Mouse (Mus musculus) left cerebral cortex, adult 8-10 months (tissue): Measurements from ENCODE around the gene Arhgap31. TPM values are rescaled to one million over a fixed set of nuclear protein-coding genes. Genes with fewer than 3 reads are reported as not detected.
A peak's percentile ranks its signal among the peaks of the same experiment; 100 is the strongest.

ENCODE experiments used
- DNase-seq, 2 experiments: peaks; one replicate each; pipeline ENCODE4 v3.0.0; 2022; ENCODE audit warnings: low spot score in 2 of 2
- total RNA-seq, 4 experiments: library from RNA; stranded (reverse); gene quantifications; 2 replicates each; pipeline ENCODE4 v1.2.4; 2022

Gene Arhgap31
- total RNA-seq, 4 experiments from 2014 or later, result 16.6 to 20.1 (median 18.3) TPM

- DNase-seq, result no peak
Measured at GRCm38 (mm10) chr16:38652653-38653052, 60.4 kb downstream of the Arhgap31 start.

DNA sequence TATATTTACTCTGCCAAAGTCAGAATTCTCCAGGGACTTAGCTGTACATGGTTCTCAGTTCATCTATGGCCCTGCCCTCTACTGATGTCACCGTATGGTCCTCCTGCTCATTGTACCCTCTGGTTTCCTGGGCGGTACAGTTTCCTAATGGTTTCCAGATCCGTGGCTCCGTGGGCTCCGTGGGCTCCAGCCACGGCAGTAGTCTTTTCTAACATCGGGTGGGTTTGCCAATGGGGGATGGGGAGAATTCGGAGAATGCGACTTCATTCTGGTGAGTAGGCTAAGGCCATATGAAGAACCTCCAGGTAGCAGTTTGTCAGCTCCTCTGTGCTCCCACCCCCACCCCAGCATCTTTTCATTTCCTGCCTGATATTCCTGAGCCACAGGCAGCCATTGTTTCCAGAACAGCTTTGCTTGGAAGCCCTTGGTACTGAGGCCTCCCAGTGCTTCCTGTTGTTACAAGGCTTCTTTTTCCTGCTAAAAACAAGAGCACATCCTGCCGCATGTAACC, 61.3 kb downstream of the Arhgap31 start:
- no peak for DNase-seq

GRCm38 (mm10) chr16:38651306-38651705, 61.8 kb downstream of the Arhgap31 start:
- DNase-seq, result no peak

DNA sequence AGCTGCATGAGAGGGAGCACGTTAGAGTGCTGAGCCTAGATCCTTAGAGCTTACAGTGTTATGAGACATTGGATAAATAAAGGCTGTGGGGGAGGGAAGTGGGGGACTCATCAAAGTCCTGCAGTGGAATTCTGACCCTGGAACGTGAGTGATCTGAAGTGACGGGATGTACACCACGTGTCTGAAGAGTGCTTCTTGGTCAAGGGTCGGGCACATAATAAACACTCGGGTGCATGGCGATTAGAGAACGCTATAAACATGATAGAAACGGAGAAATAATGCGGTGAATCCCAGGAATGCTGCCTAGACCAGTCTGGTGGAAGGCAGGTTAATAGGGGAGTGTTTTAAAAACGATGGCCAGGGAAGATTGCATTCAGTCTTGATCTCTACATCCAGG, 63.6 kb downstream of the Arhgap31 start:
- no peak for DNase-seq

- DNase-seq, result no peak
Measured at GRCm38 (mm10) chr16:38648783-38649430, 64.2 kb downstream of the Arhgap31 start.

- DNase-seq, result no peak
Measured at GRCm38 (mm10) chr16:38648155-38648554, 64.9 kb downstream of the Arhgap31 start.

DNA sequence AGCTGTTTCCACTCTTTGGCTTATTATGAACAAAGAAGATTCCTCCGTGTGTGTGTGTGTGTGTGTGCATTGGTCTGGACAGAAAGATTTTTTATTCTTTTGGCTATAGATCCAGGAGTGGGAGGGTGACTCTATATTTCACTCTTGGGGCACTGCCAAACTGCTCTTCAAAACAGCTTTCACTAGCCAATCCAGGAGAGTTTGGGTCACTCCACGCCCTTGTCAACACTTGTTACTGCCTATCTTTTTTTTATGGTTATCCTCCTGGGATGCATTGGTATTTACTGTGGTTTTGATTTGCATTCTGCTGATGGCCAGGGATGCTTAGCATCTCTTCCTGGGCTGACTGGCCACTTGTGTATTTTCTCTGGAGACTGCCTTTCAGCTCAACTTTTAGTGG, 68.6 kb downstream of the Arhgap31 start:
- no peak for DNase-seq

DNA sequence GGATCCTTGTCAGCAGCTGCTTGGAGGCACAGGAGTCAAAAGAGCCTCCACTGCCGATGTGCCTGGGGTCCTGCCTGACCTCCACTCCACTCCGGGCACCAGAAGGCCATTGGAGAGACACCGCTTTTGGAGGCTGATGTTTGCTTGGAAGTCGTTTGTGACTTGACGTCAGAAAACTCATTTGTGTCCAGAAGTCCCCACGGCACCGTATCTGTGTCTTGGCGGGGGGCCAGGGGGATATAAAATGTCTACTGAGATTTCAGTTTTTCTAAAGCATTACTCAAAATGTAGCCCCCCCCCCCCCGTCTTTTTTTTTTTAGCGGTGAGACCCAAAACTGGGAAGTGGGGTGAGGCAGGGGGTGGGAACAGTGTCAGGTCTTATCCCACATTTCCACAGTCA, 76.0 kb downstream of the Arhgap31 start:
- DNase-seq, result no peak

- no peak for DNase-seq
Measured at GRCm38 (mm10) chr16:38636682-38637081, 76.4 kb downstream of the Arhgap31 start.

GRCm38 (mm10) chr16:38635833-38636390, 77.2 kb downstream of the Arhgap31 start:
- no peak for DNase-seq

DNA sequence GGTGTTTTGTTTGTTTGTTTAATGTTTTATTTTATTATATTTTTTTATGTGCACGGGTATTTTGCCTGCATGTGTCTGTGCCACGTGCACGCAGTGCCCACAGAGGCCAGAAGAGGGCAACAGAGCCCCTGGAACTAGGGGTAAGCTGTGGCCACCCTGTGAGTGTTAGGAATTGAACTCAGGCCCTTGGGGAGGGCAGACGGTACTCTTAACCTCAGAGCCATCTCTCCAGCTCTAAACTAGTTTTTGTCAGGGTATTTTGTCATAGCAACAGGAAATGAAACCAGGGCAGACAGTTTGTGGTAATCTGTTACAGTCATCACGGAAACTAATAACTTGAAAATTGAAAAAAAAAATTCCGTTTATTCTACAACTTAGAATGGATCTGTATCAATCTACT, 80.9 kb downstream of the Arhgap31 start:
- DNase-seq, result peak in 1 of 2 experiments; percentile 57

GRCm38 (mm10) chr16:38625811-38626369, 87.2 kb downstream of the Arhgap31 start:
- no peak for DNase-seq

DNA sequence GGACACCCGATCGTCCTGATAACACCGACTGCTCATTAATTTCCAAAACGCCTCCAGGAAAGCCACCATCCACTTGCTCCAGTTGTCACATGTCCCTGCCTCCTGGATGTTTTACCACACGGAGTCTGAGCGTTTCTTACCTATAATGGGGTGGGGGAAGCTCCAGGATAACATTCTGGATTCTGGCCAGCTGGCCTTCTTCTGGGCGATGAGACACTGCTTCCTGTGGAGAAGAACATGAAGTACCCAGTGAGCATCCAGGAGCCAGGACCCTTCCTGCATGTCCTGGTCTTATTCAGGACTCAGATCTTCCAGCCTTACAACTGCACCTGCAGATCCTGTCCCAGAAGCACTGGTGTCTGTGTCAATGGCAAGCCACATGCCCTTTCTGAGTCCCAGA, 87.7 kb downstream of the Arhgap31 start:
- no peak for DNase-seq

- no peak for DNase-seq
Measured at GRCm38 (mm10) chr16:38624303-38624702, 88.8 kb downstream of the Arhgap31 start.

DNA sequence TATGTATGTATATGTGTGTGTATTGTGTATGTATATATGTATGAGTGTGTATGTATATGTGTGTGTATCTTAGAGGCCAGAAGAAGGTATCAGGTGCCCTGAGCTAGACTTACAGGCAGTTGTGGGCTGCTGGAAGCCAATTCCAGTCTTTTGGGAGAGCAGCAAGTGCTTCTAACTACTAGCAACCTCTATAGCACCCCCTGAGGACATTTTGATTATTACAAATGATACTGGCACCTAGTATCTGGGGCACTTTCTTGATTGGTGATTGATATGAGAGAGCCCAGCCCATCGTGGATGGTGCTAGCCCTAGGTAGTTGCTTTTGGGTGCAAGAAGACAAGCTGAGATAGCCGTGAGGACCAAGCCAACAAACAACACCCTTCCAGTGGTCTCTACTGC, 90.8 kb downstream of the Arhgap31 start:
- DNase-seq, result no peak

DNA sequence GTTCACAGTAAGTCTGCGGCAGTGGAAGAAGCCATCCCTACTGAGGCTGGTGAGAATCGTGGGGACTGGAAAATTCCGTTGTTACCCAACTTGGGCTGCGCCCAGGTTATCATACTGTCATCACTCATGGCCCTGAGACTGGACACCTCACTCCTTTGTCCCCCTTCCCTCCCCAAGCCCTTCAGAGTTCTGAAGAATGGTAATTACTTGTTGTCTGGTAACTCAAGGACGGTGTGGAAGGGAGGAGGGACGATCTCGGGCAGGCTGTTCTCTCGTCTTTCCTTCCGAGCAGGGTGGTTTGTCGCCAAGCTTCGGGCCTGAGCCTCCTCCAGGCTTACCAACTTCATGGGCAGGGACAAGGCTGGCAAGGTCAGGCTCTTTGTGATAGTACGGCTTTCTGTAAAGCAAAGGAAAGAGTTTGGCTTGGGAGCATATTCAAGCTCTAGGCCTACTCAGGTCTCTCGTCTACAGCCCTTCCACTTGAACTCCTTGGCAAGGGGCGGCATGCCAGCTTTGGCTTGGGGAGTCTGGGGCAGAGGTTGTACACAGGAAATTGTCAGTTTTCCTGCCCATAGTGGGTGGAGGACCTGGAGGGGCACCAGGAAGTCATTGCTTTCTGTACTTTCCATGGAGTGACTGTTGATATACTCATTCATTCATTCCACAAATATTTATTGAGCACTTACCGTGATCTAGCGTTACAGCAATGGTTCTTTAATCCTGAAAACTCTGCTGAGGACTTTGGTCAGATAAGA, 92.2 kb downstream of the Arhgap31 start:
- DNase-seq, result no peak

DNA sequence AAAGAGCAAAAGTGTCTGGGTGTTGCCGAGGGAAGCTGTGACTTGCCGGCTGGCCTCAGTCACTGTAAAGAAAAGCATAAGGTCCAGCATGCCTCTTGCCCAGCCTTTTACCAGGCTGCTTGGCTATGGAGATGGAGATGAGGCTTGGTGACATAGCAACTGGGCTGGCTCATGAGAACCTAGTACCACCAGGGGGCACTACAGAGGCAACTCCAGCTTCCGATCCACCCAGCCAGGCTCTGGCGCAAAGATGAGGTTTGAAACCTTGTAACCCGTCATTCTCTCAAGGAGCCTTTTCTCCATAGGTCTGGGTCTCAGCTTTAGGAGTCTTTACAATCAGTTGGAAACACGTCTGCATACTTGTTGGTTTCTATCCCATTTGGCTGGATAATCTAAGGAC, 94.0 kb downstream of the Arhgap31 start:
- peak; percentile 50 to 51 for DNase-seq

DNA sequence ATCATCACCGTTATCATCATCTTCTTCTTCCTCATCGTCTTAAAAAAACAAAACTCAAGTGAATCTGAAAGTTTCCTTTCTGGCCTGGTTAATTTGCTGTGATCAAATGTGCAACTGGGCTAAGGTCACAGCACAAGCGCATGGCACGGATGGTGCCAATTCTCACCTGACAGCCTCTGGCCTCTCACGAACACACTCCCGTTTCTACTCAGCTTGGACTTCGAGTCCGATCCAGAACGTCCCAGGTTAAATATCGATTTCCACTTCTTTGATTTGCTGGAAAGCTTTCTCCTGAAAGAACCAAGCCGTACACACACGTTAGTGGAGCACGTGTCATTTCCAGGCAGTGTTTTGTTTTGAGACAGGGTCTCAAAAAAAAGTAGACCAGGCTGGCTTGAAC, 95.1 kb downstream of the Arhgap31 start:
- no peak for DNase-seq

DNA sequence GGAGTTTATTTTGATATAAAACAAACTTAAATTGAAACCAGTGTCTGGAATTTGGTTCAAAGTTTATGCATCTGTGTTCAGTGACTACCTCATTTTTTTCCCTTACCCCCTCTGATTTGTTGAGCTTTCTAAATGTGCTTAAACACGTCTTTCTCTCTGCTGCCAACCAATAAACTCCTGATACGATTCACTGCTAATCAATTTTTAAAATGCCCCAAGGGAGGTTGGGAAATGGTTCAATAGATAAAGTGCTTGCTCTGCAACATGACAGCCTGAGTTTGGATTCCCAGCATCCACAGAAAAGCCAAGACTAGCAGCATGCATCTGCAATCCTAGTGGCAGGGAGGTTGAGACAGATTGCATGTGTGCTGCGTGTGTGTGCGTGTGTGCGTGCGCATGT, 99.4 kb downstream of the Arhgap31 start:
- no peak for DNase-seq

GRCm38 (mm10) chr16:38612646-38613045, 100.4 kb downstream of the Arhgap31 start:
- no peak for DNase-seq

DNA sequence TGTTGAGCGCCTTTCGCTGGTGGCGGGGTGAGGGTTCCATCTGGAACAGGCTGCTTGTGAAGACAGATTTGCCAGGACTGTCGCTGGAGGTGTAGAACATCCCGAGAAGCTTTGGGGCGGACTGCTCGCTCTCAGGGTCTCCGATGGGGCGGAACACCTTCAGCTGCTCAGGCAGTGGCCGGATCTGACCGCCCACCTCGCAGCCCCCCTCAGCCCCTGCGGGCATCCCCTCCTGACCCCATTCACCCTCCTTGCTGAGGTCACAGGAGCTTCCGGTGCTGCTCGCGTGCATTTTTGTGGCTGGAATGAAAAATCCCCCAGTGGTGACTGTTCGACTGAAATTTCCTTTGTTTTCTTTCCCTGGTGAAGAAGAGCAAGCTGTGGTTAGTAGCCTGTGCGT, 104.0 kb downstream of the Arhgap31 start:
- no peak for DNase-seq

GRCm38 (mm10) chr16:38608687-38609086, 104.4 kb downstream of the Arhgap31 start:
- DNase-seq, result no peak
